Mouse (Mus musculus) testis, adult 2 months (tissue): ENCODE data around the gene Tor2a. TPM values are rescaled to one million over a fixed set of nuclear protein-coding genes. Genes with fewer than 3 reads are reported as not detected.

Source experiments
- H3K27ac ChIP-seq: fragments of 200-500 bp; 2 replicates; pipeline ENCODE4 v1.5.1; 2012; ENCODE audit warnings: low read depth, low read length; ENCODE audit not compliant: control insufficient read depth, insufficient read depth
- H3K27me3 ChIP-seq: fragments of 200-500 bp; 2 replicates; pipeline ENCODE4 v1.6.1; 2012; ENCODE audit warnings: mild to moderate bottlenecking, low read length, moderate library complexity; ENCODE audit not compliant: control insufficient read depth, insufficient read depth
- H3K36me3 ChIP-seq: fragments of 200-500 bp; 2 replicates; pipeline ENCODE4 v1.6.1; 2012; ENCODE audit warnings: mild to moderate bottlenecking, low read length; ENCODE audit not compliant: control insufficient read depth, insufficient read depth
- H3K4me1 ChIP-seq: fragments of 200-500 bp; 2 replicates; pipeline ENCODE4 v1.6.1; 2012; ENCODE audit warnings: low read length; ENCODE audit not compliant: control insufficient read depth, insufficient read depth
- H3K4me3 ChIP-seq: fragments of 200-500 bp; 2 replicates; pipeline ENCODE4 v1.5.1; 2012; ENCODE audit warnings: low read depth, mild to moderate bottlenecking, low read length, moderate library complexity, mixed read lengths; ENCODE audit not compliant: control insufficient read depth
- CTCF ChIP-seq: fragments of 200-500 bp; IDR thresholded peaks from 2 replicates; pipeline ENCODE4 v1.5.1; 2012; ENCODE audit warnings: low read depth, mild to moderate bottlenecking, inconsistent platforms, low read length, moderate library complexity; ENCODE audit not compliant: control insufficient read depth, insufficient read depth, insufficient replicate concordance
- POLR2A ChIP-seq: fragments of 200-500 bp; IDR thresholded peaks from 2 replicates; pipeline ENCODE4 v1.6.1; 2012; ENCODE audit warnings: low read depth, mild to moderate bottlenecking, inconsistent platforms, low read length, moderate library complexity; ENCODE audit not compliant: control insufficient read depth
- polyA plus RNA-seq: library from polyadenylated mRNA; depleted of rRNA; stranded (reverse); fragments of >200 nt; gene quantifications from 2 replicates; pipeline ENCODE4 v1.2.3, GENCODE M21; 2012; rRNA removed

The Tor2a gene
- polyA plus RNA-seq, 1 experiment: 18.3 TPM

GRCm38 (mm10) chr2:32795748-32796418, 38.8 kb downstream of the Tor2a start:
- Histone ChIP-seq H3K4me1 (no peaks in the 10 kb centered on the region), H3K4me3 (no peak overlapping the region), H3K27ac (no peak overlapping the region), H3K36me3 (peaks cover 1% of the 10 kb centered on the region), H3K27me3 (no peaks in the 10 kb centered on the region)
- TF ChIP-seq POLR2A: no peak
- TF ChIP-seq CTCF: no peak

DNA sequence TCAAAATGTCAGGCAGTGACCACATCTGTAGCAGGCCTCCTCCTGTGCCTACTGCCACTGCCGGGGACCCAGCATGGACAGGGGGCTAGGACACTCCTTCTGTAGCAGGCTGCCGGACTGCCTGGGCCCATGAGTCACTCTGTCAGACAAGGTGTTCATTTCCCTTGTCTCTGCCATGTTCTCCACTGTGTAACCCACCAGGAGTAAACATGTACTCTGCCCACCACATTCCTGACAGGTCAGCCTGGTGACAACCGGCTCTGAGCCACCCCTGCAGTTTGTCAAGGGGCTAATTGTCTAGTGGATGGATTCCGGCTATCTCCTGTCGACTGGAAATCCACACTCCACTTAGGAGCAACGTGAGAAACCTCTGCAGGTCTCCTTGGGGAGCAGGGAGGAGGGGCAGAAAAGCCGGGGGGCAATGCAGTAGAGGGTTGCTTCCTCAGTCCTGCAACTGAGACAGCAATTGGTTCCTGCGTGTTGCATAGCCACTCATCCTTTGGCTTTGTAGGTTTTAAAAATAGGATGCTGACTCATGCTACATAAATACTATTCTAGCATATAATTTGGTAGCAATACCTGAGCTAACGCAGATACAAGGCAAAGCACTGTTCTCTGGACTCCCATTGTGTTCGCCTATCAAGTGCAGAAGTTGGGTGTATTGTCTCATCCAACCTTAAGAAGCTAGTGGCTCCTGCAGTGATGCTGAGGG, 41.4 kb downstream of the Tor2a start:
- Histone ChIP-seq H3K27ac (no peak overlapping the region), H3K36me3 (peaks cover 5% of the 10 kb centered on the region), H3K4me3 (no peak overlapping the region), H3K27me3 (no peaks in the 10 kb centered on the region), H3K4me1 (no peaks in the 10 kb centered on the region)
- TF ChIP-seq CTCF (no peak), POLR2A (no peak)

- Histone ChIP-seq H3K36me3 (no peaks in the 10 kb centered on the region; the same call in none of the 2 replicates), H3K27me3 (no peaks in the 10 kb centered on the region), H3K4me3 (no peak overlapping the region), H3K27ac (no peak overlapping the region), H3K4me1 (no peaks in the 10 kb centered on the region; the same call in 1 of the 2 replicates)
- TF ChIP-seq CTCF (no peak), POLR2A (no peak)
Measured at GRCm38 (mm10) chr2:32808816-32809566, 52.0 kb downstream of the Tor2a start.

Other genes starting within 250 kb of the Tor2a start
- 15.4 and 17.6 TPM in 2 replicates for gene Fam102a, start 221.9 kb upstream of the Tor2a start, polyA plus RNA-seq
- 100 and 110 TPM in 2 replicates for gene Dpm2, start 186.4 kb upstream of the Tor2a start, polyA plus RNA-seq
- 39.7 and 47.8 TPM in 2 replicates for gene Pip5kl1, start 182.4 kb upstream of the Tor2a start, polyA plus RNA-seq
- 2.2 and 2.3 TPM in 2 replicates for gene 9430097D07Rik, start 181.6 kb upstream of the Tor2a start, polyA plus RNA-seq
- 1.4 and 1.6 TPM in 2 replicates for gene St6galnac4, start 170.1 kb upstream of the Tor2a start, polyA plus RNA-seq
- 17.6 and 24.7 TPM in 2 replicates for gene St6galnac6, start 157.5 kb upstream of the Tor2a start, polyA plus RNA-seq
- gene Ak1, start 135.5 kb upstream of the Tor2a start, polyA plus RNA-seq: 172 and 177 TPM in 2 replicates
- gene Eng, start 110.6 kb upstream of the Tor2a start, polyA plus RNA-seq: 6.5 and 7.9 TPM in 2 replicates
- 39.4 and 45.3 TPM in 2 replicates for gene Fpgs, start 53.1 kb upstream of the Tor2a start, polyA plus RNA-seq
- 105 and 121 TPM in 2 replicates for gene Cdk9, start 44.2 kb upstream of the Tor2a start, polyA plus RNA-seq
- 1.9 and 2.3 TPM in 2 replicates for gene Sh2d3c, start 36.2 kb upstream of the Tor2a start, polyA plus RNA-seq
- 0.10 and 0.16 TPM in 2 replicates for gene 6330409D20Rik, start 16.2 kb upstream of the Tor2a start, polyA plus RNA-seq
- gene Ttc16, start 18.4 kb downstream of the Tor2a start, polyA plus RNA-seq: 132 and 146 TPM in 2 replicates
- 24.7 and 34.2 TPM in 2 replicates for gene Ptrh1, start 18.6 kb downstream of the Tor2a start, polyA plus RNA-seq
- 51.6 and 54.7 TPM in 2 replicates for gene Cfap157, start 27.2 kb downstream of the Tor2a start, polyA plus RNA-seq
- gene Stxbp1, start 90.0 kb downstream of the Tor2a start, polyA plus RNA-seq: 12.9 and 15.2 TPM in 2 replicates
- 2.0 and 3.1 TPM in 2 replicates for gene Fam129b, start 118.9 kb downstream of the Tor2a start, polyA plus RNA-seq
- 151 and 167 TPM in 2 replicates for gene Rpl12, start 204.3 kb downstream of the Tor2a start, polyA plus RNA-seq
- 4.6 and 5.3 TPM in 2 replicates for gene Lrsam1, start 204.4 kb downstream of the Tor2a start, polyA plus RNA-seq
- 50.8 and 62.8 TPM in 2 replicates for gene Slc2a8, start 224.8 kb downstream of the Tor2a start, polyA plus RNA-seq